Mouse (Mus musculus) ES-E14 (cell line): ENCODE measurements around the gene Adgrl3.

Source experiments
- CHD2 ChIP-seq: IDR thresholded peaks from 2 replicates; pipeline ENCODE4 v1.6.1; 2014; ENCODE audit warnings: mild to moderate bottlenecking, low read depth, low read length, inconsistent platforms
- HCFC1 ChIP-seq: IDR thresholded peaks from 2 replicates; pipeline ENCODE4 v1.6.1; 2012; ENCODE audit warnings: low read length, inconsistent platforms, borderline replicate concordance; ENCODE audit not compliant: insufficient read depth
- MAFK ChIP-seq: IDR thresholded peaks from 2 replicates; pipeline ENCODE4 v1.6.1; 2014; ENCODE audit warnings: mild to moderate bottlenecking, low read depth, low read length, inconsistent platforms; ENCODE audit not compliant: insufficient read depth
- ZC3H11A ChIP-seq: IDR thresholded peaks from 2 replicates; pipeline ENCODE4 v1.6.1; 2012; ENCODE audit warnings: low read depth, mild to moderate bottlenecking, inconsistent platforms, low read length, borderline replicate concordance
- ZNF384 ChIP-seq: IDR thresholded peaks from 2 replicates; pipeline ENCODE4 v1.6.1; 2012; ENCODE audit warnings: low read depth, low read length, inconsistent platforms

DNA sequence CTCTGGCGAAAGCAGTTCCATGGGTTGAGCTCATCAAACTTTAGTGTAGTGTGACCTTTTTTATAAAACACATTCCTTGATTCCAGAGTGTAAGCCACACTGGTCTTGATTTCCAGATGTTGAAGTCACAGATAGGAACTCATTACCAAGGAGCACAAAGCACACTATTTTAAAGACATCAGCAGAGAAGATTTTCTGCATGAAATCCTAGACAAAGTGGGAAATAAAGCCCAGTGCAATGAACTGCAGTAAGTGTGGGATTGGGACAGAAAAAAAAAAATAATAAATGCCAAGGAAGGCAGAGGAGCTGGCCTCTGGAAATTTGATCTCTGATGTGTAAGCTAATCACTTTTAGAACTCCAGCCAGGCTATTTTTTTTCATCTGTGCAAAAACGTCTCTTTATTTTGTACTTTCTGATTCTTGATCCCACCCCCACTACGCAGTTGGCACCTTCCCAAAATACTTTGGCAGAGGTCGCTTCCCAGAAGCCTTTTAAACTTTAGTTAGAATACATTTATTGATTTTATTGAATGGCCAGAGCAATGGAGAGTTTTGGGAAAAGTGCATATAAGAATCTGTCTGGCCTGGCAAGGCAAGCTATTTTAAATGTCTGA, 169.0 kb downstream of the Adgrl3 start:
- TF ChIP-seq ZC3H11A = no peak
- TF ChIP-seq CHD2 = no peak
- TF ChIP-seq MAFK = no peak
- no peak for TF ChIP-seq ZNF384
- no peak for TF ChIP-seq HCFC1
